Mouse (Mus musculus): ENCODE measurements around the gene Tnfrsf13b.
"Not testable (repeated sequence)": the region's sequence is repeated elsewhere in the genome, so short reads cannot be mapped to it uniquely, and the experiment has no call there.

The Tnfrsf13b gene

GRCm38 (mm10) chr11:61127421-61128055 lies 983 bp downstream of the Tnfrsf13b start:
- no peak for DNase-seq (ENCODE audit: extremely low read depth, insufficient read length, low spot score)

- no peak for DNase-seq (ENCODE audit: extremely low read depth, insufficient read length, low spot score)
These were observed 2.8 kb downstream of the Tnfrsf13b start for GRCm38 (mm10) chr11:61129305-61129704.

- not testable (repeated sequence) for DNase-seq (ENCODE audit: extremely low read depth, insufficient read length, low spot score)
These were observed 4.1 kb downstream of the Tnfrsf13b start for GRCm38 (mm10) chr11:61130646-61131045.

- no peak for DNase-seq (ENCODE audit: extremely low read depth, insufficient read length, low spot score)
These were observed 6.4 kb downstream of the Tnfrsf13b start for GRCm38 (mm10) chr11:61132943-61133342.

- DNase-seq (ENCODE audit: extremely low read depth, insufficient read length, low spot score), result no peak
These were observed 15.1 kb downstream of the Tnfrsf13b start for GRCm38 (mm10) chr11:61141693-61142092.

GRCm38 (mm10) chr11:61142262-61142661 lies 15.7 kb downstream of the Tnfrsf13b start:
- no peak for DNase-seq (ENCODE audit: extremely low read depth, insufficient read length, low spot score)

- no peak for DNase-seq (ENCODE audit: extremely low read depth, insufficient read length, low spot score)
These were observed 16.5 kb downstream of the Tnfrsf13b start for GRCm38 (mm10) chr11:61142941-61143530.

- DNase-seq (ENCODE audit: extremely low read depth, insufficient read length, low spot score), result no peak
These were observed 17.3 kb downstream of the Tnfrsf13b start for GRCm38 (mm10) chr11:61143564-61144469.

- DNase-seq (ENCODE audit: extremely low read depth, insufficient read length, low spot score), result no peak
These were observed 19.0 kb downstream of the Tnfrsf13b start for GRCm38 (mm10) chr11:61145551-61145950.

- DNase-seq (ENCODE audit: extremely low read depth, insufficient read length, low spot score), result no peak
These were observed 20.2 kb downstream of the Tnfrsf13b start for GRCm38 (mm10) chr11:61146645-61147299.

- DNase-seq (ENCODE audit: extremely low read depth, insufficient read length, low spot score), result no peak
These were observed 20.7 kb downstream of the Tnfrsf13b start for GRCm38 (mm10) chr11:61147300-61147683.

- DNase-seq (ENCODE audit: extremely low read depth, insufficient read length, low spot score), result no peak
These were observed 23.9 kb downstream of the Tnfrsf13b start for GRCm38 (mm10) chr11:61150233-61151001.

- no peak for DNase-seq (ENCODE audit: extremely low read depth, insufficient read length, low spot score)
These were observed 29.2 kb downstream of the Tnfrsf13b start for GRCm38 (mm10) chr11:61155727-61156126.

GRCm38 (mm10) chr11:61158141-61158540 lies 31.6 kb downstream of the Tnfrsf13b start:
- no peak for DNase-seq (ENCODE audit: extremely low read depth, insufficient read length, low spot score)

- DNase-seq (ENCODE audit: extremely low read depth, insufficient read length, low spot score), result no peak
These were observed 33.5 kb downstream of the Tnfrsf13b start for GRCm38 (mm10) chr11:61159796-61160732.

GRCm38 (mm10) chr11:61161121-61161520 lies 34.6 kb downstream of the Tnfrsf13b start:
- no peak for DNase-seq (ENCODE audit: extremely low read depth, insufficient read length, low spot score)

- no peak for DNase-seq (ENCODE audit: extremely low read depth, insufficient read length, low spot score)
These were observed 36.2 kb downstream of the Tnfrsf13b start for GRCm38 (mm10) chr11:61162776-61163175.

GRCm38 (mm10) chr11:61163341-61163740 lies 36.8 kb downstream of the Tnfrsf13b start:
- DNase-seq (ENCODE audit: extremely low read depth, insufficient read length, low spot score), result no peak

- DNase-seq (ENCODE audit: extremely low read depth, insufficient read length, low spot score), result no peak
These were observed 37.8 kb downstream of the Tnfrsf13b start for GRCm38 (mm10) chr11:61164366-61164765.
